Mouse (Mus musculus) lung, postnatal 0 days (tissue): ENCODE measurements around the gene Atg7.

Experiments
- CTCF ChIP-seq: IDR thresholded peaks from 2 replicates; pipeline ENCODE4 v1.5.1; 2016; ENCODE audit warnings: antibody characterized with exemption, mild to moderate bottlenecking
- EP300 ChIP-seq: IDR thresholded peaks from 2 replicates; pipeline ENCODE4 v1.6.1; 2016; ENCODE audit warnings: antibody characterized with exemption, mild to moderate bottlenecking, control low read depth

DNA sequence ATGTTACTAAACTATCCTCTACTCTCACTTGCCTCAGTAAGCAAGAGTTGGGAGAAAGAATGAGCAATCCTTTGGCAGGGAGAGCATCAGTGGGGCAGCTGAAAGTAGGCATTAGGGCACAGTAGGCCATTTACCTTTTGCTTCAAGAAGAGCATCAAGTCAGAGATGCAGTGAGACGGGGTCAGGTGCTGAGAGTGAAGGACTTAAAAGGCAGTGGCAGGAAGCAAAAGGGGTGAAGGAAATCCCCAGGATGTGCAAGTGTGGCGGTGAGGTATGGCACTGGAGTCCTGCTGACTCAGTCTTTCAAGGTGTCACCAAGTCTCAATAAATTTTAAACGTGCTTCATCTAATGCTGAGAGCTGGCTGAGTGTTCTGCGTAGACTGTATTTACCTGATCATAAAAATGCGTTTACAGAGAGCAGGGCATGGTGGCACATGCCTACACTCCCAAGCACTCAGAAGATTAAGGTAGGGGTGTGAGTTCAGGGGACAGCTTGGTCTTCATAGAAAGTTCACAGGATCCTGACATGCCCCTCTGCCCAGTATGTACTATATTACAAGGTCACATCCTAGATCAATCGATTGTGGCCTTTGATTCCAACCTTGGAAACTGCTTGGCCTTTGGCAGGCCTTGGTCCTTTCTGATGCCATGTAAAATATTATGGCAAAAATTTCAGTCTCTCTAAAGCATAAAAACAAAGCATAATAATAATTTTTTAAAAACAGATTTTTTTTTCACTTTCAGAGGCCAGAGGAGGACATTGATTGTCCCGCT lies 14.1 kb downstream of the Atg7 start:
- TF ChIP-seq CTCF (no peak), EP300 (no peak)
